13 mouse cellular contexts compared by ENCODE assay signal in the genomic region with DNA sequence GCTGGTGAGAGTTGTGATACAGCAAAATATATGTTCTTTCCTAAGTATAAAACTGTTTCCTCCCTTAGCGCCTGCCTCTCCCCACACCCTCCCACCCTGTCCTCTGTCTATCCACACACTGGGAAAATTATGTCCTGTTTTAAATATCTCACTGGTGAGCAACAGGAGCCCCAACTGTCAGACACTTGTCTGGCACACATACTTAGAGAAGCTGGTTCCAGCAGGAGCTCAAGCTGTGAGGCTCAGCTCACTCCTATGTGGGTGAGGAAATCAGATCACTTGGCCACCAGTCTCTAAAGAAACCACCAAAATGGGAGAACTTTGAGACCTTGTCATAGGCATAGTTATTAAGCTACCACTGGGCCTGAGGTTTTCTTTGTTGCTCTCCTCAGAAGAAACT. TPM values are rescaled to one million over a fixed set of nuclear protein-coding genes. Genes with fewer than 3 reads are reported as not detected.
DNase-seq lines count a peak whose midpoint lies in the region; ATAC-seq and TF ChIP-seq lines count a peak whose summit lies in the region.
"Had no signal": no experiment of that assay in that cellular context is flagged by ENCODE, and none has a peak within 500 bp of the region (broad histone marks: within the 10 kb centered on the region; RNA-seq: fewer than 3 reads in every experiment).

No protein-coding gene starts in this region.

- TF ChIP-seq CTCF in lung, postnatal 0 days (IDR thresholded peaks at IDR 0.05), result no peak

- H3K4me3 ChIP-seq in heart, embryonic 13.5 days, result no peak overlapping the region
- no peak overlapping the region for H3K4me3 ChIP-seq in lung, postnatal 0 days (ENCODE audit: low read depth, low read length)
- H3K4me3 ChIP-seq: intestine, embryonic 15.5 days had no signal

- no peaks in the 10 kb centered on the region for H3K36me3 ChIP-seq in heart, embryonic 13.5 days
- no peaks in the 10 kb centered on the region for H3K36me3 ChIP-seq in lung, postnatal 0 days (ENCODE audit: insufficient read depth, low read length)
- H3K36me3 ChIP-seq: intestine, embryonic 15.5 days had no signal

- peak overlapping the region; percentile 24 for H3K4me2 ChIP-seq in heart, embryonic 13.5 days
- H3K4me2 ChIP-seq in lung, postnatal 0 days (replicated peaks; ENCODE audit: low read depth, low read length), result no peak overlapping the region
- H3K4me2 ChIP-seq: intestine, embryonic 15.5 days had no signal

- 0 out of 2 replicates have a peak overlapping the region, but pooled peaks have one; percentile 8 for H3K9ac ChIP-seq in heart, embryonic 13.5 days
- no peak overlapping the region for H3K9ac ChIP-seq in lung, postnatal 0 days (replicated peaks; ENCODE audit: low read depth)
- H3K9ac ChIP-seq: intestine, embryonic 15.5 days had no signal

- no peaks in the 10 kb centered on the region for H3K27me3 ChIP-seq in heart, embryonic 13.5 days (replicated peaks)
- no peaks in the 10 kb centered on the region for H3K27me3 ChIP-seq in lung, postnatal 0 days (replicated peaks; ENCODE audit: insufficient read depth, low read length)
- H3K27me3 ChIP-seq: intestine, embryonic 15.5 days had no signal

- no peak for TF ChIP-seq EP300 in lung, postnatal 0 days (IDR thresholded peaks at IDR 0.05)

- DNase-seq in cerebellum, postnatal 25 days, result peak; percentile 28 to 36
- no peak for DNase-seq in cerebellum, adult 11-12 months
- no peak for DNase-seq in heart, adult 11 months
- DNase-seq in lung, postnatal 0 days (ENCODE audit: low spot score), result peak; percentile 51
- DNase-seq in lung, postnatal 25 days (ENCODE audit: low spot score), result no peak
- peak; percentile 28 to 45 for DNase-seq in right cerebral cortex, postnatal 36 days (ENCODE audit: low spot score in 2 of 2)
- no peak for DNase-seq in kidney, postnatal 4 days
- DNase-seq: adrenal gland, postnatal 25 days; gastrocnemius, postnatal 10 days; thymus, adult 2 months had no signal

- H3K9me3 ChIP-seq in heart, embryonic 13.5 days, result no peaks in the 10 kb centered on the region
- H3K9me3 ChIP-seq in lung, postnatal 0 days (ENCODE audit: low read length), result no peaks in the 10 kb centered on the region
- H3K9me3 ChIP-seq: intestine, embryonic 15.5 days had no signal

- ATAC-seq in heart, embryonic 13.5 days (ENCODE audit: extremely low read depth, insufficient number of reproducible peaks, low FRiP score, low TSS enrichment), result peak; percentile 66; the same call in 1 of the 2 replicates
- peak; percentile 53 for ATAC-seq in lung, postnatal 0 days
- ATAC-seq: intestine, embryonic 15.5 days had no signal

- peak overlapping the region; percentile 78 for H3K27ac ChIP-seq in heart, embryonic 13.5 days (replicated peaks)
- no peak overlapping the region for H3K27ac ChIP-seq in lung, postnatal 0 days (ENCODE audit: low read length)
- H3K27ac ChIP-seq: intestine, embryonic 15.5 days; macrophage had no signal

- 27% methylated on average over 1 of the region's 1 CpGs for WGBS in heart, embryonic 13.5 days
- 62% methylated on average over 1 of the region's 1 CpGs for WGBS in lung, postnatal 0 days

- H3K4me1 ChIP-seq in heart, embryonic 13.5 days, result peaks cover 13% of the 10 kb centered on the region
- no peaks in the 10 kb centered on the region for H3K4me1 ChIP-seq in lung, postnatal 0 days (ENCODE audit: insufficient read depth, low read depth, low read length)
- H3K4me1 ChIP-seq: intestine, embryonic 15.5 days had no signal

RNA-seq across cellular contexts. Expression of gene Rfx3, which starts 7.5 kb away (rescaled TPM):
- 5.4 and 7.8 TPM in 2 replicates for polyA plus RNA-seq in heart, embryonic 13.5 days (2015; fragmentation: Nextera tagmentation; extraction: Ambion mirVana)
- 4.1 and 5.3 TPM in 2 replicates for polyA plus RNA-seq in lung, postnatal 0 days (2015; fragmentation: Nextera tagmentation; extraction: Ambion mirVana)

Comparison
In these comparisons a context has a peak if more than half of its experiments do, and no peak if none do; other contexts are left out.
1. DNase-seq: peak in cerebellum, postnatal 25 days (2 of 2), lung, postnatal 0 days (single experiment) and right cerebral cortex, postnatal 36 days (2 of 2); none in cerebellum, adult 11-12 months (single experiment), heart, adult 11 months (single experiment), lung, postnatal 25 days (single experiment) and kidney, postnatal 4 days (0 of 2).